9 mouse cellular contexts compared by ENCODE assay signal in the genomic region with DNA sequence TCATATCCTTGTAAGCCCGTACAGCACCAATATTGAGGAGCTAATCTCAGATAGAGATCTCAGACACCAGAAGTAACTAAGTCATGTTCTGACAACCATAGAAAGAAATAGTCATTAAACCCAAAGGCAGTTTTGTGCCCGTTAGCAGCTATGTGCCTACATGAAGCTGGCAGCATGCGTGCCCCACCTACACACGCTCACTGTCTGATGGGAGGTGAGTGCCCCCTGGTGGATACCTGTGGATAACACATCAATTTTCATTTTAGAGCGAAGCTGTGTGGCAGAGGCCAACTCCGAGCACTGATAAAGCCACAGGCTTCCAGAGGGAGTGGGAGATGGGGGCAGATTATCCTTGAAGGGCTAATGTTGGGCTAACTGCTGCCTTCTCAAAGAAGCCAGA. TPM values are rescaled to one million over a fixed set of nuclear protein-coding genes. Genes with fewer than 3 reads are reported as not detected.
DNase-seq lines count a peak whose midpoint lies in the region.
"Had no signal": no experiment of that assay in that cellular context is flagged by ENCODE, and none has a peak within 500 bp of the region (broad histone marks: within the 10 kb centered on the region; RNA-seq: fewer than 3 reads in every experiment).

No protein-coding gene starts in this region.

- DNase-seq in CD8-positive naive resting alpha-beta T cell, adult 2 months (ENCODE audit: low read depth in 2 of 2, low spot score in 2 of 2): peak; percentile 73 to 78
- DNase-seq in adipocyte (ENCODE audit: low spot score): peak; percentile 11
- peak; percentile 75 for DNase-seq in embryo, embryonic 10 days (ENCODE audit: low spot score)
- DNase-seq in heart, adult 9 months (ENCODE audit: low spot score in 2 of 2): peak; percentile 20 to 32
- peak; percentile 50 to 73 for DNase-seq in layer of hippocampus, adult 8-10 months (ENCODE audit: low spot score in 2 of 2)
- peak; percentile 72 for DNase-seq in lung, postnatal 14 days
- peak; percentile 51 for DNase-seq in retina, postnatal 7 days (ENCODE audit: low read depth, low spot score)
- DNase-seq in urinary bladder, postnatal 14 days (ENCODE audit: low spot score): peak; percentile 40

RNA-seq across cellular contexts. Expression of a gene that starts 12.5 kb away (rescaled TPM):
- 1 to 10 TPM; 3.5 to 6.1 (median 4.5) TPM for total RNA-seq in layer of hippocampus, adult 8-10 months (2022)

RNA-seq across cellular contexts. Expression of a gene that starts 34.2 kb away (rescaled TPM):
- not detected for total RNA-seq in layer of hippocampus, adult 8-10 months (2022)
- total RNA-seq: gastrocnemius, postnatal 4 days had no signal

RNA-seq across cellular contexts. Expression of a gene that starts 56.5 kb away (rescaled TPM):
- 1 to 10 TPM in 1 of 4 experiments, under 1 TPM in 3; 0.47 to 1.0 (median 0.73) TPM for total RNA-seq in layer of hippocampus, adult 8-10 months (2022)

Comparison
In these comparisons a context has a peak if more than half of its experiments do, and no peak if none do; other contexts are left out.
1. Peak in every context shown above with its lines: DNase-seq.
2. DNase-seq: peak in every context shown above with its lines; median percentile 76 in CD8-positive naive resting alpha-beta T cell, adult 2 months; 75 in embryo, embryonic 10 days; 72 in lung, postnatal 14 days; 62 in layer of hippocampus, adult 8-10 months; 51 in retina, postnatal 7 days; 40 in urinary bladder, postnatal 14 days; 26 in heart, adult 9 months; 11 in adipocyte.